8 mouse cellular contexts compared by ENCODE assay signal in genomic region chr19:54043851-54044250, GRCm38 (mm10). TPM values are rescaled to one million over a fixed set of nuclear protein-coding genes. Genes with fewer than 3 reads are reported as not detected.
DNase-seq lines count a peak whose midpoint lies in the region; ATAC-seq and TF ChIP-seq lines count a peak whose summit lies in the region.

Adra2a (plus strand) TSS chr19:54044151.

- no peak for TF ChIP-seq RAD21 in MEL (IDR thresholded peaks at IDR 0.05; ENCODE audit: low read depth, low read length)

- H3K27me3 ChIP-seq in heart, embryonic 15.5 days, result peaks cover 56% of the 10 kb centered on the region
- no peaks in the 10 kb centered on the region for H3K27me3 ChIP-seq in MEL (ENCODE audit: control insufficient read depth in 1 of 2, insufficient read depth in 2 of 2, low read length in 2 of 2)
- H3K27me3 ChIP-seq in hindbrain, embryonic 14.5 days (ENCODE audit: control insufficient read depth, insufficient read depth, low read length), result peaks cover 26% of the 10 kb centered on the region
- H3K27me3 ChIP-seq in liver, embryonic 15.5 days, result peaks cover 73% of the 10 kb centered on the region

- peaks cover 48% of the 10 kb centered on the region for H3K4me1 ChIP-seq in heart, embryonic 15.5 days (replicated peaks)
- H3K4me1 ChIP-seq in MEL (ENCODE audit: control insufficient read depth in 1 of 2, insufficient read depth in 2 of 2, low read length in 2 of 2), result no peaks in the 10 kb centered on the region
- H3K4me1 ChIP-seq in hindbrain, embryonic 14.5 days (replicated peaks; ENCODE audit: control insufficient read depth, insufficient read depth, low read length), result peaks cover 18% of the 10 kb centered on the region
- H3K4me1 ChIP-seq in liver, embryonic 15.5 days (replicated peaks), result peaks cover 37% of the 10 kb centered on the region

- peak within 1 kb of the TSS; percentile 58 for H3K9ac ChIP-seq in heart, embryonic 15.5 days
- H3K9ac ChIP-seq in MEL (ENCODE audit: control insufficient read depth, low read depth, low read length, poor library complexity, severe bottlenecking), result peak within 1 kb of the TSS; percentile 63
- peak within 1 kb of the TSS; percentile 72 for H3K9ac ChIP-seq in hindbrain, embryonic 14.5 days
- H3K9ac ChIP-seq in liver, embryonic 15.5 days, result no peak within 1 kb of the TSS

- peak within 1 kb of the TSS; percentile 98 for H3K4me2 ChIP-seq in heart, embryonic 15.5 days
- peak within 1 kb of the TSS; percentile 100 for H3K4me2 ChIP-seq in hindbrain, embryonic 14.5 days (replicated peaks)
- peak within 1 kb of the TSS; percentile 68 for H3K4me2 ChIP-seq in liver, embryonic 15.5 days

- no peak for DNase-seq in heart, postnatal 4 days
- no peak for DNase-seq in MEL (ENCODE audit: low read depth, low spot score)
- no peak for DNase-seq in hindbrain, embryonic 14.5 days (ENCODE audit: low spot score)
- no peak for DNase-seq in MN1 (ENCODE audit: low spot score)
- DNase-seq in B cell, adult 2 months, result no peak
- no peak for DNase-seq in adrenal gland, postnatal 14 days

- peak within 1 kb of the TSS; percentile 62 for H3K4me3 ChIP-seq in heart, embryonic 15.5 days
- peak within 1 kb of the TSS; percentile 55 to 73 for H3K4me3 ChIP-seq in MEL (ENCODE audit: control insufficient read depth in 1 of 2, insufficient read depth in 1 of 2, low read depth in 2 of 2, low read length in 2 of 2)
- peak within 1 kb of the TSS; percentile 65 for H3K4me3 ChIP-seq in hindbrain, embryonic 14.5 days (replicated peaks; ENCODE audit: low read length)
- H3K4me3 ChIP-seq in liver, embryonic 15.5 days (replicated peaks), result peak within 1 kb of the TSS; percentile 46

- H3K27ac ChIP-seq in heart, embryonic 15.5 days, result no peak within 1 kb of the TSS
- H3K27ac ChIP-seq in MEL (ENCODE audit: control insufficient read depth, low read depth, low read length), result no peak within 1 kb of the TSS
- peak within 1 kb of the TSS; percentile 77 for H3K27ac ChIP-seq in hindbrain, embryonic 14.5 days
- no peak within 1 kb of the TSS for H3K27ac ChIP-seq in liver, embryonic 15.5 days (replicated peaks)

- no peaks in the 10 kb centered on the region; the same call in 1 of the 2 replicates for H3K79me2 ChIP-seq in MEL (ENCODE audit: control insufficient read depth, insufficient read depth, low read length, poor library complexity)

- WGBS in heart, embryonic 15.5 days, result 75% methylated on average over 5 of the region's 5 CpGs
- WGBS in hindbrain, embryonic 14.5 days, result 76% methylated on average over 5 of the region's 5 CpGs
- 55% methylated on average over 5 of the region's 5 CpGs for WGBS in liver, embryonic 15.5 days (ENCODE audit: insufficient replicate concordance)

- TF ChIP-seq CTCF in MEL (IDR thresholded peaks at IDR 0.05 in 2 of 3, conservative IDR thresholded peaks at IDR 0.05 in 1 of 3; ENCODE audit: control insufficient read depth in 1 of 3, insufficient read depth in 1 of 3, low read depth in 2 of 3, low read length in 3 of 3, poor library complexity in 1 of 3, severe bottlenecking in 1 of 3), result no peak

- H3K9me3 ChIP-seq in heart, embryonic 15.5 days (replicated peaks), result no peaks in the 10 kb centered on the region
- H3K9me3 ChIP-seq in MEL (replicated peaks; ENCODE audit: insufficient read depth, low read length), result no peaks in the 10 kb centered on the region
- no peaks in the 10 kb centered on the region for H3K9me3 ChIP-seq in hindbrain, embryonic 14.5 days (ENCODE audit: control insufficient read depth, low read length)
- H3K9me3 ChIP-seq in liver, embryonic 15.5 days (replicated peaks), result no peaks in the 10 kb centered on the region

- TF ChIP-seq POLR2A in MEL (IDR thresholded peaks at IDR 0.05; ENCODE audit: control insufficient read depth in 1 of 2, insufficient read depth in 1 of 2, low read depth in 1 of 2, low read length in 2 of 2, poor library complexity in 1 of 2), result no peak

- no peaks in the 10 kb centered on the region for H3K36me3 ChIP-seq in heart, embryonic 15.5 days
- H3K36me3 ChIP-seq in MEL (ENCODE audit: control insufficient read depth in 1 of 2, insufficient read depth in 2 of 2, low read length in 2 of 2), result no peaks in the 10 kb centered on the region
- H3K36me3 ChIP-seq in hindbrain, embryonic 14.5 days (replicated peaks; ENCODE audit: control insufficient read depth, insufficient read depth), result no peaks in the 10 kb centered on the region
- H3K36me3 ChIP-seq in liver, embryonic 15.5 days (replicated peaks), result no peaks in the 10 kb centered on the region

- ATAC-seq in heart, embryonic 15.5 days (replicated peaks; ENCODE audit: insufficient number of reproducible peaks, insufficient read depth, low FRiP score, low read depth), result no peak
- no peak for ATAC-seq in hindbrain, embryonic 14.5 days (ENCODE audit: low FRiP score)
- ATAC-seq in liver, embryonic 15.5 days (ENCODE audit: insufficient read depth), result no peak

- no peak for TF ChIP-seq EP300 in MEL (IDR thresholded peaks at IDR 0.05; ENCODE audit: low read depth in 1 of 2, low read length in 2 of 2)

TF ChIP-seq in MEL, 35 proteins besides CTCF, POLR2A, EP300 and RAD21:
- TF ChIP-seq NELFE (IDR thresholded peaks at IDR 0.05; ENCODE audit: low read depth, low read length) (no peak), MAFK (IDR thresholded peaks at IDR 0.05; ENCODE audit: borderline replicate concordance, low read depth, low read length) (no peak), POLR2AphosphoS5 (IDR thresholded peaks at IDR 0.05; ENCODE audit: borderline replicate concordance, low read depth, low read length) (no peak), CHD2 (IDR thresholded peaks at IDR 0.05; ENCODE audit: low read length) (no peak), MYC (IDR thresholded peaks at IDR 0.05; ENCODE audit: low read depth, low read length) (no peak), KAT2A (conservative IDR thresholded peaks at IDR 0.05; ENCODE audit: low read depth, low read length) (no peak), SMC3 (IDR thresholded peaks at IDR 0.05; ENCODE audit: low read depth, low read length) (no peak), MAZ (IDR thresholded peaks at IDR 0.05; ENCODE audit: low read depth, low read length) (no peak), MAX (IDR thresholded peaks at IDR 0.05; ENCODE audit: low read length) (no peak), SIN3A (IDR thresholded peaks at IDR 0.05; ENCODE audit: low read length) (no peak), ZKSCAN1 (IDR thresholded peaks at IDR 0.05; ENCODE audit: low read depth, low read length) (no peak), MYB (IDR thresholded peaks at IDR 0.05; ENCODE audit: low read depth, low read length) (no peak), HCFC1 (IDR thresholded peaks at IDR 0.05; ENCODE audit: low read depth, low read length) (no peak), GATA1 (IDR thresholded peaks at IDR 0.05; ENCODE audit: low read depth, low read length) (no peak), RCOR1 (IDR thresholded peaks at IDR 0.05; ENCODE audit: low read depth, low read length) (no peak), ZMIZ1 (IDR thresholded peaks at IDR 0.05; ENCODE audit: low read depth, low read length) (no peak), ETS1 (IDR thresholded peaks at IDR 0.05; ENCODE audit: low read depth, low read length) (no peak), TAL1 (IDR thresholded peaks at IDR 0.05; ENCODE audit: low read length) (no peak), USF1 (IDR thresholded peaks at IDR 0.05; ENCODE audit: low read depth, low read length) (no peak), MEF2A (IDR thresholded peaks at IDR 0.05; ENCODE audit: extremely low read depth, insufficient replicate concordance, low read depth, low read length, poor library complexity, severe bottlenecking) (no peak)

RNA-seq across cellular contexts. Expression of gene Adra2a, which starts in this region (rescaled TPM):
- 0.05 and 0.19 TPM in 2 replicates for polyA plus RNA-seq in heart, embryonic 15.5 days (2015; fragmentation: Nextera tagmentation; extraction: Ambion mirVana)
- total RNA-seq in heart, postnatal 4 days (2021), result under 1 TPM; 0.14 to 0.19 TPM
- 0.46 and 0.58 TPM in 2 replicates for total RNA-seq in MEL (2012; rRNA removed)
- 1 to 10 TPM in 1 of 2 experiments, not detected in 1; 2.7 TPM for polyA plus RNA-seq in MEL (2012; ENCODE audit: insufficient read depth in 1 of 2, insufficient read length in 2 of 2, low read depth in 1 of 2, low replicate concordance in 2 of 2, missing spikeins in 1 of 2)
- polyA plus RNA-seq in hindbrain, embryonic 14.5 days (2014; fragmentation: Nextera tagmentation; extraction: Ambion mirVana), result 7.5 and 9.6 TPM in 2 replicates
- polyA plus RNA-seq in liver, embryonic 15.5 days (2015; fragmentation: Nextera tagmentation; extraction: Ambion mirVana), result 0.03 and 0.05 TPM in 2 replicates
- 0.67 and 2.2 TPM in 2 replicates for total RNA-seq in adrenal gland, postnatal 14 days (2021)
